Mouse (Mus musculus) cerebellum, adult 11-12 months (tissue): ENCODE measurements around the gene Snx21.
A peak's percentile ranks its signal among the peaks of the same experiment; 100 is the strongest.
"Not testable (repeated sequence)": the region's sequence is repeated elsewhere in the genome, so short reads cannot be mapped to it uniquely, and the experiment has no call there.

Experiments
- DNase-seq: peaks from one replicate; pipeline ENCODE4 v3.0.0; 2022

Gene Snx21

DNA sequence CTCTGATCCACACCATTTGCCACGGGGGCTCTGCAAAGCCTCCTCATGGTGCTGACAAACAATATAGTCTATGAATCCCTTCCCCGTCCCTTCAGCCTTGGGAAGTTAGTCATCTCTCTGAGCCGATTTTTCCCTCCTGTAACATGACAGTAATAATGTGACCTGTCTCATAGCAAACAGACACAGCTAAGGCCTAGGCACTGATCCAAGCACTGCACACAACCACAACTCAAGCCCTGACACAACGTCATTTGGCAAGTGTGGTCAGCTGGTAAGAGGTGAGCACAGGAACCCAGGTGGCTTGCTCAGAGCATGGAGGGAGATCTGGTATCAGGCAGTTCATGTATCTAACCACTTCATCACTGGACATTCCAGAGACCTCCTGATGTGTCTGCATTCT is 10.2 kb downstream of the Snx21 start:
- DNase-seq, result peak; percentile 20

DNA sequence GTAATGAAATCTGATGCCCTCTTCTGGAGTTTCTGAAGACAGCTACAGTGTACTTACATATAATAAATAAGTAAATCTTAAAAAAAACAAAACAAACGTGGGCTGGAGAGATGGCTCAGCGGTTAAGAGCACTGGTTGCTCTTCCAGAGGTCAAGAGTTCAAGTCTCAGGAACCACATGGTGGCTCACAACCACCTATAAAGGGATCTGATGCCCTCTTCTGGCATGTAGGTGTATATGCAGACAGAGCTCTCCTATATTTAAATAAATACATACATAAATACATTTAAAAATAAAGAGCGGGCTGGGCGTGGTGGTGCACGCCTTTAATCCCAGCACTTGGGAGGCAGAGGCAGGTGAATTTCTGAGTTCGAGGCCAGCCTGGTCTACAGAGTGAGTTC is 12.9 kb downstream of the Snx21 start:
- not testable (repeated sequence) for DNase-seq

DNA sequence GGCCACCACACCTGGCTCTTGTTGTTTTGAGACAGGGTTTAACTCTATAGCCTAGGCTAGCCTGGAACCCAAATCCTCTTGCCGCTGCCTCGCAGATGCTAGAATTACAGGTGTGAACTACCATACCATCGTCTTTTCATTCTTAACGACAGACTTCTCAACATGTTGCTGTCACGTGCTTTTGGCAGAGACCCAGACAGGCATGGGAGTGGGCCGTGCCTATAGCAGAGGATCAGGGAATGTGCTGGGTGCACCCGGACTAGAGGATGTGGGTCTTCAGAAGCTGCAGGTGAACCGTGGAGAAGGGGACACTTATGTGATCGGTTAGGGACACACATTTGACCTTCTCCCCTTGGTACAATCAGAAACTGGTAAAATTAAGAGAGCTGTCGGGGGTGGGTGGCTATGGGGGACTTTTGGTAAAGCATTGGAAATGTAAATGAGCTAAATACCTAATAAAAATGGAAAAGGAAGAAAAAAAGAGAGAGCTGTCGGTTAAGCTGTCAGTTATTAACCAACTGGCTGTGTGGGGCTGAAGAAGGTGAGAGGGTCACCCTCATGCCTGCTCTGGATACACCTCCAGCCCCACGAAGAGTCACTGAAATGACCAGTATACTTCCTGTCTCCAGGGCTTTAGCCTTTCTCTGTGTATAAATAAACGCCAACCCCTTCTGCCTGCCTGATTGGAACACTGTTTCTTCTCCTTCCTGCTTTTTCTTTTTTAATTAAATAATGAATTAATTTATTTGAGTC is 14.8 kb downstream of the Snx21 start:
- no peak for DNase-seq

DNA sequence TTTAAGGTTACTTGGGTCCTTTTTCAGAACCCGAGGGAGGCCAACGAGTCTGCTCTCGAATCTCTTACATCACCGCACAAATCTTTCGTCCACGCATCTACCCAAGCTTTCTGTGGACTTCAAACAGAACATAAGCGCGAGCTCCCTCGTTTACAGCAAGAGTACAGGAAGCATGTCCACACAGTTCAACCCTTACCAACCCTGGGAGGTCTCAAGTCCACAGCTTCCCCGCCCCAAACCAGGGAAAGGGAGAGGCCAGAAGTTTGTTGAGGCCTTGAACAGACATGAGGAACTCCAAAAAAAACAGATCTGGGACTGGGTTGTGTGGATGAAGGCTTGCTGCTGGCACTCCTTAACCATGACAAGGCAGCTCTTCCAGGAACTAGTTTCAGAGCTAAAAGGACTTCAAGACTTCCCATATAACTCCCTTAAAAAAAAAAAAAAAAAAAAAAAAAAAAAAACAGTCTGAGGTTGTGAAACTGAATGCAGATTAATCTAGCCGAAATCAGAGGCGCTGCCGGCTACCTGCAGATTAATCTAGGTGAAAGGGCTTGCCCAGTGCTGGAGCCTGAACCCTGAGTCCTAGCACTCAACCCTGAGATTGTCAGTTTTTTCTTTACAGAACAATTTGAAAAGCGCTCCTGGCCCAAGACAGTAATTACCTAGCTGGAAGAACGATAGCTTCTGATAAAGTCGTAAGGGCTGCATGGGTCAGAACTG is 17.7 kb downstream of the Snx21 start:
- DNase-seq, result no peak

DNA sequence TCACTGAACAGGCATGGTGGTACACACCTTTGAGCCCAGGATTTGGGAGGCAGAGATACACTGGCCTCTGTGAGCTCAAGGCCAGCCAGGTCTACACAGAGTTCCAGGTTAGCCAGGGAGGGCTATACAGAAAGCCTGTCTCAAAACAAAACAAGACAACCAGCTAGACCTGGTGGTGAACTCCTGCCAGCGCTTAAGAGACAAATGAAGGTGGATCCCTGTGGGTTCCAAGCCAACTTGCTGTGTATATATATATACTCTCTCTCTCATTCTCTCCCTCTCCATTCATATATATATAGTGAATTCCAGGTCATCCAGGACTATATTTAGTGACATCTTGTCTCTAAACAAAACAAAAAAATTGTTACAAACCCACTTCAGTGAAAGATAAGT is 18.3 kb downstream of the Snx21 start:
- DNase-seq, result no peak

DNA sequence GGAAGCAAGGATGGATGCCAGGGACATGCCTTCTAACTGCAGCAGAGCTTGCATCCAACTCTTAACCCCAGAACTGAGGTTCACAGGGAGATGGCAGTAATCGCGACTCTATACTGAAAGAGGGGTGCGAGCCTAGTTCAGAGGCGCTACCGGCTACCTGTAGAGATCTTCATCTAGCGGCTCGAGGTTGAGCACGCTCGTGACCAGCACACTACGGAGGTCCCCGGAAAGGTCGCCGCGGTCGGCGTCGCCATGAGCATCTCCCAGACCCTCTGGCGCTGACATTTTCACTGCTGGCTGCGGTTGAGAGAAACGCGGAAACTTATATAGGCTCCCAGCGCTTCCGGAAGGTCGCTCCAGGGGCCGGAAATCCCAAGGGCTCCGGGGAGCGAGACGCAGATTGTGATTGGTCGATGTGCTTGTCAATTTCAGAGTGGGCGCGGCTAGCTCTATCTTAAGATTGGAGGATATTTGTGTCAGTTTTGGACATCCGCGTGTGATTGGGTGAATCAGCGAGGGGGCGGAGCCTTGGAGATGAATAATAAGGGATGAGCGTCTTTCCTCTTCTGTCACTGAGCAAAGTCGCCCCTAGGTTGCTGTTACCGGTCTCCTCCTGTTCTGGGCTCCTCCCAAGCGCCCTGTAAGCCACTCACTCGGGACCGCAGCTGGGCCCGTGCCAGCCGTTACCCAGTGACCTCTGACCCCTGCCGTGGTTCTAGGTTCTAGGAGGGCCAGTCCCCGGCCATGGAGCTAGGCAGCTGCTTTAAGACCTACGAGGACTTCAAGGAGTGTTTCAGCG is 19.1 kb downstream of the Snx21 start, which contains the start of the genes Acot8 and Zswim3:
TSS of gene Acot8 (minus strand) at position 350 of the 799 bp plus-strand sequence.
TSS of gene Zswim3 (plus strand) at position 566 of the 799 bp plus-strand sequence.
- peak; percentile 97 for DNase-seq

DNA sequence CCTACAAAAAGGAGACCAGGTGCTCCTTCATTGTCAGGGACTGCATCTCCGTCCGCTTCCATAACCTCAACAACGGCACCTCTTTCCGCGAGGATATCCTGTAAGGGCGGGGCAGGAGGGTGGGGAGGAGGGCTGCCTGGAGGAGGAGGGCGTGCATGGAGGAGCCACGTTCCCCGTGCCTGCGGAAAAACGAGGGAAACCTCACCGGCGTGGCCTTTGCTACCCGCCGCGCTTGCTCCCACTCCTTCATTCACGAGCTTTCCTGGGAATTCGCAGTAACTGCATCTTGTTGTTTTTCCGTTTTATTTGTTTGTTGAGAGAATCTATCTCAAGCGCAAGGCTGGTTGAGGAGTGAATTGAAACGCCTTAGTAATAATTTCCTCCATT is 19.7 kb downstream of the Snx21 start:
- DNase-seq, result no peak

DNA sequence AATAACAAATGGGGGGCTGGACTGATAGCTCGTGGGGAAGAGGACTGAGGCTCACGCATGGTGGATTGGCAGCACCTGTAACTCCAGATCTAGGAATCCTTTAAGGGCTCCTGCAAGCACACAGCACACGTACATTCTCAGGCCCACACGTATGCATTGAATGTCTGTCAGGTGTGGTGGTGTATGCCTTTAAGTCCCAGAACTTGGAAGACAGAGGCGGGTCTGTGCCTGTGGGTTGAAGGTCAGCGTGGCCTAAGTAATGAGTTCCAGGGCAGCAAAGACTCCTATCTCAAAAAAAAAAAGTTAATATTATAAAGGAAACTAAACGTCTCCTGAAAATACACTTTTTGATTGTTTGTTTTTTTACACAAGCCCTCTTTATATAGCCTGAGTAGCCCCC is 21.0 kb downstream of the Snx21 start:
- DNase-seq, result no peak

DNA sequence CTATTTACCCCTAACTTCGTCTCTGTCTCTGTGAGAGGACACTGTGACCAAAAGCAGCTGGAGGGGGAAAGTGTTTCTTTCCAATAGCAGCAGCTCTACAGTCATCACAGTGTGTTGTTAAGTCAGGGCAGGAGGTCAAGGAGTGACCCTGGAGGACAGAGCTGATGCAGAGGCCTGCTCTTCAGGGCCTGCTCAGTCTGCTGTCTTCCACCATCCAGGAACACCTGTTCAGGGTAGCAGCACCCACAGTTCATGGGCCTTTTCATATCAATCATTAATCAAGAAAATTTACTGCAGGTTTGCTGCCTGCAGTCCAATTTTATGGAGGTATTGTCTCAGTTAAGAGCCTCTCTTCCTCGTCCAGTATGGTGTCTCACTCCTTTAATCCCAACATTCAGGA is 27.9 kb downstream of the Snx21 start:
- no peak for DNase-seq

DNA sequence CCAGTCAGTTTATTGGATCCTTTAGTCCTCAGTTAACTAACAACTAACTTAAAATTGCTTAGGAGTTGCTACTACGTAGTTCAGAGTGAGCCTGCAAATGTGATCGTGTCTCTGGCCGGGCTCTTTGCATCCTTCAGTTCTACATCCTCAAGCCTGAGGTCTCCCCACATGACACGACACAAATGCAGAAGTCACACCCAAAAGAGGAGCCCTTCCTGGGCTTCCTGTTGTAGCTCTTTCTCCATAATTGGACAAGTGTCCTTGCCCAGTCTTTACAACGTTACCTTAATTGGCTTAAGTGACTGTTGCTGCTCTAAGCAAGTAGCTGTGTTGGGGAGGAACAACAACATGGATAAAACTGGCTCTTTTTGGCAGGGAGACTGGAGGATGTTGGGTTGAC is 29.7 kb downstream of the Snx21 start:
- DNase-seq, result no peak

DNA sequence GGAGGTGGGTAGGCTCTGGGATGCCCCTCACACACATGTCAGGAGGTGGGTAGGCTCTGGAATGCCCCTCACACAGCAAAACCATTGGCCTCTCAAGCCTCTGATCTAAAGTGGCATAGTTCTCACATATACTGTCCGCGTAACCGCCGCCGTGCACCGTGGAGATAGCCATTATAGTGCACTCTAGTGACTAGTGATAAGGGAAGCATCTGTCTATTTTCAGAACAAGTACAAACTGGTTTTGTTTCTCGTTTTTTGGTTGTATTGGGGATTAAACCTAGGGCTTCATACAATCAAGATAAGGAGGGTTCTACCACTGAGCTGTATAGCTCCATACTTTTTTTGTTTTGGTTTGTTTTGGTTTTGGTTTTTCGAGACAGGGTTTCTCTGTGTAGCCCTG is 30.2 kb downstream of the Snx21 start:
- DNase-seq, result no peak

DNA sequence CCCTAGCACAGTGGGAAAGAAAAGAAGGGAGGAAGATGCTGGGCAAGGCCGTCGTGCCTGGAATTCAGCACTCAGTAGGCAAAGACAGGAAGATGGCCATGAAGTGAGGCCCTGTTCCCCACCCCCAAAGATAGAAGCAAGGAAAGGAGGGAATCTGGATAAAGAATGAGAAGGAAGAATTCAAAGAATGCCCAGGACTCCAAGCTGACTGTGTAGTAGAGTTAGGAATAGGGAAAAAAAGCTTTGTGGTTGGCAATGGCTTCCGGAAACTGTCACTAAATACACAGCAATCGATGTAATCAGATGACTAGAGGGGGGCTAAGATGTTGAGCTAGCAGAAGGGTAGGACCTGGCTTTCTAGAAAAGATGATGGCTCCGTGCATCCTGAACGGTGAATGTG is 31.6 kb downstream of the Snx21 start:
- DNase-seq, result no peak

DNA sequence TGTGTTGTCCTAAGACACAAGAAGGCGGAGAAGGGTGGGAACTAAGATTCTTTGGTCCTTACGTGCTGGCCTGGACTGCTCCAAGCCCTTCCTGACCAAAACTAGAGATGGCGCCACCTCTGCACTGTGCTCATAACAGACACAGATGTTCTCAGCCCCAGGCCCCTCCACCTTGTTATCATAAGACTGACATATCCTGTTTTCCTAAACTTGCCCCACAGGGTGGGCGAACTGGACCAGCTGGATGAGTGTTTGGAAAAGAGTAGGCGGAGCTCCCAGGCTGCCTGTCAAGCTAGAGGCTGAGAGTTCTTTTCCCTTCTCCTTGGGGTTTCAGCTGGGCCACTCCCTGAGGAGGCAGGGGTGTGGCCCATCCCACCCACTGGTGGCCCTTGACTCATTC is 32.1 kb downstream of the Snx21 start:
- DNase-seq, result no peak

DNA sequence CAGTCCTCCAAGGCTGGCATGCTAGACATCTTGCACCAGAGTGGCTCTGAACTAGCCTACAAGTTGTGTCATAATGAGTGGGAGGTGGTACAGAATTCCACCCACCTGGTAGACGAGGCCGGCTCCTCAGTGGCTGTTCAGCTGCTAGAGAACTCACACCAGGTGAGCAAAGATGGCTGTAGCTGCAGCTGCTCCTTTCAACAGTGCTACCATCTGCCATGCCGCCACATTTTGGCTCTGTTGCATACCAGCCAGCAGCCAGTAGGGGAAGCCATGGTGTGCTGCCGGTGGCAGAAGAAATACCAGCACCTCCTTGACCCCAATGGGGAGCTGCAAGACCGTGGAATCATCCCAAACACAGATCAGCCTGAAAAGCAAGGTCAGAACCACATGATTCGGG is 35.4 kb downstream of the Snx21 start:
- no peak for DNase-seq

DNA sequence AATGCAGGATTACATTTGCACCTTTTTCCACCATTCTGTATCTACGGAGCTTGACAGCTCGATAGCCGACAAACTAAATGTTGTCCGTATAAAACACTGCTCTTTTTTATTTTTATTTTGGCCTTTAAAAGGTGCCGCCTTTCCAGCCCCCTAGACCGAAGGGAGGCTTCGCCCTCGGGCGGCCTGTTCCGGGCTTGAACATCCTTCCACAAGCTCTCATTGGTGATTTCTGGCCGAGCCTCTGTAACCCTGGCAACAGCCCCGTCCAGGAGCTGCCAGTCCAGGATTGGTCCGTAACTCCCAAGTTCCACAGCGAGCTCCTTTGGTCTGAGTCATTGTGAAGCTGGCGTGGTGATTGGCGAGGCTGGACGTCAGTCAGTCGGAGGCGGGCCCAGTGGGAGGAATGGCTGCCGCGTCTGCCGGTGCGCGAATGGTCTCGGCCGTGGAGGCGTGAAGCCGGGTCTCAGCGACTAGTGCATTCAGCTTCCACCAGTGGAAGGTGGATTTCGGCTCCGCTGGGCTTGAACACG is 37.1 kb downstream of the Snx21 start, which contains the start of gene Zswim1:
TSS of gene Zswim1 (plus strand) at position 51 of the 530 bp plus-strand sequence.
- DNase-seq, result peak; percentile 99

DNA sequence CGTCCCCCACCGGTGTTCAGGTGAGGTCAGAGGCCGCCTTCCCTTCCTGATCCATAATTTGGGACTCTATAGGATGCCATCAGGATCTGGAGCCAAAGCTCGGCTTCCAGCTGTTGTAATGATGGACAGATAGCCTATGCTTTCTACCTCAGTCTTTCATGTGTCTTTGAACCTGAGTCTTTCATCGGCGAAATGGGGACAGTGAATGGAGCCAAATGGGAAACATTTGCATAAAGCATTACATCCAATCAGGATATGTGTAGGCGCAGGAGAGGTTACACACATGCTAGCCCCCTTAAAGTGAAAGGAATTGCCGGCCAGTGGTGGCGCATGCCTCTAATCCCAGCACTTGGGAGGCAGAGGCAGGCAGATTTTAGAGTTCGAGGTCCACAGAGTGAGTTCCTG is 37.6 kb downstream of the Snx21 start:
- DNase-seq, result no peak

DNA sequence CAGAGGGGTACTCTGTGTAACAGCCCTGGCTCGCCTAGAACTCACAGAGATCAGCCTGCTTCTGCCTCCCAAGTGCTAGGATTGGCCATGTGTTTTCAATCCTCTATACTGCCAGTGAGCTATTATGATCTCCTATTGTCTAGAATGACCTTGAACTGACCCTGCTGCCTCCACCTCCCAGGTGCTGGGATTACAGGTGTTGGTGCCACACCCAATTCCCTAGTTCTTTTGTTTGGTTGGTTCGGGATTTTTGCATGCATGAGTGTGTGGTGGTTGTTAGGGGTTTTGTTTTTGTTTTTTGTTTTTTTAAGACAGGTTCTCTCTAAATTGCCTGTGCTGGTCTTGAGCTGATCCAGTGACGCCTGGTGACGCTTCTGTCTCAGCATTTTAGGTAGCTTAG is 38.3 kb downstream of the Snx21 start:
- no peak for DNase-seq

DNA sequence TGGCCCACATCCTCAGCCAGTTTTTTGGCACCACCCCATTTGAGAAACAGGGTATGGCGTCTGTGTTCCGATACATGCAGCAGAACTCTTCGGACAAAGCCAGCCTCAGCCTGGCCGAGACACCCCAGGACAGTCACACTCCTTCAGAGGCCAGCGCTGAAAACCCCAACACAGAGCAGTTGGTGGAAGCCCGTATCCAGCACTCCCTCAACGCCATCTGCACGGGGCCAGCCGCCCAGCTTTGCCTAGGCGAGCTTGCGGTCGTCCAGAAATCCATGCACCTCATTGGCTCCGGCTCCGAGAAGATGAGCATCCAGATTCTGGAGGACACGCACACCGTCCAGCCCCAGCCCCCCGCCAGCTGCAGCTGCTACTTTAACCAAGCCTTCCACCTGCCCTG is 39.9 kb downstream of the Snx21 start:
- DNase-seq, result no peak

DNA sequence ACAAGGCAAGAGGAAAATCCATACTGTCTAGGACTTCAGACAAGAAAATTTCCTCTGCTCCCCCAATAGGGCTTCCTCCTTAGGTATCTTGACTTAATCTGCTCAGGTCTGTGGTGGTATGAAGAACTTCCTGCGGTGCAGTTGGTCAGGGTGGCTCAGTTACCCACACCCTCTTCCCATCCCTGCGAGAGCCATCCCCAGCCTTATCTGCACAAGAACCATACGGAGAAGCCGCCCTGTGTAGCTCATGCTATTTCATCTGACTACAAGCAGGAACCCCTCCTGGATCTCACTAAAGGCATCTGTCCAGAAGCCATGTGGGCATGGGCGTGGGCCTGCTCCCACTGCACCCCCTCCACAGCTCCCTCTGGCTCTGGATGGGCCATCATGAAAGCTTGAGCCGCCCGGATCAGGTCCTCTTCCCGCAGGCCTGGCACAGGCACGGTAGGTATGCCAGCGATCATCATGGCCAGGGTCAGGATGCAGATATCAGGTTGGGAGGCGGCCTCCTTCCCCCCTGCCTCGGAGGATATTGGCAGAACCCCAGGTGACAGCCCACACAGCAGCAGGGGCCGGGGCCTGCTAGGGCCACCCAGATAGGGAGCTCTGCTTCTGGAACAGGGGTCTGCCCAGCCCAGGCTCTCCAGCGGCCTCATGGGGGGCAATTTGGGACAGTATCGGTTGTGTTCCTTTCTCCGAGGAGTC is 41.7 kb downstream of the Snx21 start:
- DNase-seq, result no peak

DNA sequence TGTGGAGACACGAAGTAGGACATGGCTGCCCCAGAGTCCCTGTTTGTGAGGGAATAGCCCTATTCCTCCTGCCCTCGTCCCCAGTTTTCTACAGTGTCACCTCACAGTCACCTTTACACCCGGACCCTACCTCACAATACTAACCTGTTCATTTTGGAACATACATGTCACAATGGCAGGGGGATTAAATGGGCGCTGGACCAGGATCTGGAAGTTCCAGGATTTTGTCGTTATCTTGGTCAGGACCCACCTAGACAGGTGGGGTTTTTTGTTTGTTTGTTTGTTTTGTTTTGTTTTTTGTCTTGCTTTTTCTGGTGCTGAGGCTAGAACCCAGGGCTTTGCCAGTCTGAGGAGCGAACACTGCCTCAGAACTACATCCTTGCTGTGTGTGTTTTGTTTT is 42.8 kb downstream of the Snx21 start, which contains the start of gene Spata25:
TSS of gene Spata25 (minus strand) at position 101 of the 400 bp plus-strand sequence.
- DNase-seq, result no peak

DNA sequence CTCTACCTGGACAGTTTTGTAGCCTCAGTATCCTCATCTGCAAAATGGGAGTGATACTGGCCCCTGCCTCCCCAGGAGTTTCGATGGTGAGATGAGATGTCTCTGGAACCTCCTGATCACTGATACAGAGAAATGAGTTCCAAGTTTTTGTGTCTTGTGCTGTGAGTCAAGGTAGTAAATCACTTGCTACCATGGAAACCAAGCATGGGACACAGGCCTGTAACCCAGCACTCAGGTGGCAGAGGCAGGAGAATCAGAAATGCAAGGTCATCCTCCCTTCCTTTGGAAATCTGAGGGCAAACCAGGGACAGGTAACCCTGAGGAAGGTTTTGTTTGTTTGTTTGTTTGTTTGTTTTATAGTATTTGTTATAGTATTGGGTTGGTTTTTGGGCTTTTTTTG is 43.5 kb downstream of the Snx21 start:
- no peak for DNase-seq

DNA sequence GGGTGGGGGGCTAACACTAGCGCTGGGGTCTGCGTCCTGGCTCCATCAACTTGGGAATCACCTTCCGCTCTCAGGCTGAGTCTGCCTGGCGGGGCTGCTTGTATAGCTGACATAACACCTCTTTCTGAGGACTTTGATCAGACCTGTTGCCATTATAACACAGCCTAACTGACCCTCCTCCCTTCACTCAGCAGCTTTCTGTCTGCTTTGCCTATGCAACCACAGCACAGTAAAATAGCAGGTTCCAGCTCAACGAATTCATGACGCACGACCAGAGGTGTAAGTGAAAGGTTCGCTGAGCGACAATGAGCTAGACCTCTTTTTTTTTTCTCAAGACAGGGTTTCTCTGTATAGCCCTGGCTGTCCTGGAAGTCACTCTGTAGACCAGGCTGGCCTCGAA is 45.4 kb downstream of the Snx21 start:
- no peak for DNase-seq
